Mouse (Mus musculus) neural tube, embryonic 15.5 days (tissue): Measurements from ENCODE around the gene Rassf2. TPM values are rescaled to one million over a fixed set of nuclear protein-coding genes. Genes with fewer than 3 reads are reported as not detected.

ENCODE experiments used
- ATAC-seq: fragments of 200-750 bp; cut with Nextera tagmentation; 2 replicates; pipeline ENCODE4 v1.8.0; 2017; ENCODE audit warnings: mild to moderate bottlenecking, moderate TSS enrichment, moderate library complexity; ENCODE audit not compliant: low FRiP score
- H3K27ac ChIP-seq: fragments of 300-500 bp; sonication (generic); replicated peaks from 2 replicates; pipeline ENCODE4 v1.5.1; 2015; ENCODE audit warnings: mild to moderate bottlenecking, inconsistent platforms
- H3K27me3 ChIP-seq: fragments of 300-500 bp; sonication (generic); replicated peaks from 2 replicates; pipeline ENCODE4 v1.6.1; 2015; ENCODE audit warnings: inconsistent platforms
- H3K36me3 ChIP-seq: fragments of 300-500 bp; sonication (generic); 2 replicates; pipeline ENCODE4 v1.6.1; 2015; ENCODE audit warnings: inconsistent platforms
- H3K4me1 ChIP-seq: fragments of 300-500 bp; sonication (generic); 2 replicates; pipeline ENCODE4 v1.6.1; 2015; ENCODE audit warnings: inconsistent platforms
- H3K4me2 ChIP-seq: fragments of 300-500 bp; sonication (generic); 2 replicates; pipeline ENCODE4 v1.6.1; 2015; ENCODE audit warnings: inconsistent platforms, mild to moderate bottlenecking, moderate library complexity
- H3K4me3 ChIP-seq: fragments of 300-500 bp; sonication (generic); replicated peaks from 2 replicates; pipeline ENCODE4 v1.5.1; 2015; ENCODE audit warnings: mild to moderate bottlenecking, inconsistent platforms
- H3K9ac ChIP-seq: fragments of 300-500 bp; sonication (generic); replicated peaks from 2 replicates; pipeline ENCODE4 v1.6.1; 2015; ENCODE audit warnings: mild to moderate bottlenecking, inconsistent platforms
- H3K9me3 ChIP-seq: fragments of 300-500 bp; sonication (generic); replicated peaks from 2 replicates; pipeline ENCODE4 v1.6.1; 2016; ENCODE audit warnings: inconsistent platforms
- WGBS: fragments of 180-500 bp; shearing (Covaris S2); methylation state at CpG from one replicate; pipeline ENCODE4 v1.1.7; 2015; ENCODE audit warnings: mixed read lengths; 5-methylcytosine and 5-hydroxymethylcytosine counted together
- polyA plus RNA-seq: library from polyadenylated mRNA; unstranded; fragments of >200 nt; fragmentation: Nextera tagmentation; extraction: Ambion mirVana; gene quantifications from 2 replicates; pipeline ENCODE4 v1.2.1, GENCODE M21; 2015

The Rassf2 gene
- polyA plus RNA-seq, 1 experiment from 2014 or later = 22.5 TPM

GRCm38 (mm10) chr2:132049921-132050320 is 19.9 kb upstream of the Rassf2 start:
- Histone ChIP-seq H3K4me1 (no peaks in the 10 kb centered on the region), H3K27ac (no peak overlapping the region), H3K4me3 (no peak overlapping the region), H3K27me3 (no peaks in the 10 kb centered on the region), H3K9ac (no peak overlapping the region), H3K36me3 (peaks cover 13% of the 10 kb centered on the region), H3K4me2 (no peak overlapping the region), H3K9me3 (no peaks in the 10 kb centered on the region)
- 60% methylated on average over 3 of the region's 3 CpGs for WGBS
- ATAC-seq = no peak

- Histone ChIP-seq H3K9me3 (no peaks in the 10 kb centered on the region), H3K27me3 (no peaks in the 10 kb centered on the region), H3K27ac (no peak overlapping the region), H3K9ac (no peak overlapping the region), H3K4me3 (no peak overlapping the region), H3K4me2 (no peak overlapping the region), H3K36me3 (peaks cover 8% of the 10 kb centered on the region; the same call in 1 of the 2 replicates), H3K4me1 (no peaks in the 10 kb centered on the region)
- 85% methylated on average over 3 of the region's 3 CpGs for WGBS
- ATAC-seq = no peak
Measured at GRCm38 (mm10) chr2:132049491-132049890, 19.4 kb upstream of the Rassf2 start.

- Histone ChIP-seq H3K4me1 (peaks cover 4% of the 10 kb centered on the region; the same call in 1 of the 2 replicates), H3K4me2 (no peak overlapping the region), H3K27me3 (no peaks in the 10 kb centered on the region), H3K9ac (no peak overlapping the region), H3K36me3 (0 out of 2 replicates have a peak, but pooled peaks cover 5% of the 10 kb centered on the region), H3K9me3 (no peaks in the 10 kb centered on the region), H3K4me3 (no peak overlapping the region), H3K27ac (no peak overlapping the region)
- ATAC-seq = no peak
- WGBS = 88% methylated on average over 11 of the region's 11 CpGs
Measured at GRCm38 (mm10) chr2:132048143-132048772, 18.2 kb upstream of the Rassf2 start.

- Histone ChIP-seq H3K27ac (no peak overlapping the region), H3K9me3 (no peaks in the 10 kb centered on the region), H3K36me3 (no peaks in the 10 kb centered on the region), H3K4me1 (peaks cover 7% of the 10 kb centered on the region; the same call in 1 of the 2 replicates), H3K4me3 (no peak overlapping the region), H3K4me2 (no peak overlapping the region), H3K9ac (no peak overlapping the region), H3K27me3 (no peaks in the 10 kb centered on the region)
- 81% methylated on average over 4 of the region's 4 CpGs for WGBS
- ATAC-seq = no peak
Measured at GRCm38 (mm10) chr2:132047364-132047763, 17.3 kb upstream of the Rassf2 start.

GRCm38 (mm10) chr2:132046659-132047058 is 16.6 kb upstream of the Rassf2 start:
- Histone ChIP-seq H3K4me3 (no peak overlapping the region), H3K9ac (no peak overlapping the region), H3K4me2 (no peak overlapping the region), H3K9me3 (no peaks in the 10 kb centered on the region), H3K36me3 (no peaks in the 10 kb centered on the region), H3K27ac (no peak overlapping the region), H3K27me3 (no peaks in the 10 kb centered on the region), H3K4me1 (peaks cover 7% of the 10 kb centered on the region; the same call in 1 of the 2 replicates)
- no peak for ATAC-seq
- WGBS = 95% methylated on average over 4 of the region's 4 CpGs

- Histone ChIP-seq H3K27ac (no peak overlapping the region), H3K9ac (no peak overlapping the region), H3K27me3 (no peaks in the 10 kb centered on the region), H3K9me3 (no peaks in the 10 kb centered on the region), H3K4me2 (no peak overlapping the region), H3K36me3 (no peaks in the 10 kb centered on the region), H3K4me3 (no peak overlapping the region), H3K4me1 (peaks cover 7% of the 10 kb centered on the region; the same call in 1 of the 2 replicates)
- no peak for ATAC-seq
- WGBS = 63% methylated on average over 15 of the region's 15 CpGs
Measured at GRCm38 (mm10) chr2:132044320-132045274, 14.5 kb upstream of the Rassf2 start.

GRCm38 (mm10) chr2:132043101-132043621 is 13.1 kb upstream of the Rassf2 start:
- Histone ChIP-seq H3K27ac (peak overlapping the region; percentile 56), H3K4me2 (no peak overlapping the region)

GRCm38 (mm10) chr2:132039894-132040293 is 9.8 kb upstream of the Rassf2 start:
- Histone ChIP-seq H3K9me3 (no peaks in the 10 kb centered on the region), H3K4me3 (no peak overlapping the region), H3K36me3 (no peaks in the 10 kb centered on the region), H3K9ac (no peak overlapping the region), H3K27ac (no peak overlapping the region), H3K4me1 (peaks cover 9% of the 10 kb centered on the region; the same call in 1 of the 2 replicates), H3K4me2 (no peak overlapping the region), H3K27me3 (no peaks in the 10 kb centered on the region)
- ATAC-seq = no peak
- 72% methylated on average over 7 of the region's 7 CpGs for WGBS

More at GRCm38 (mm10) chr2:132043101-132043621, 13.1 kb upstream of the Rassf2 start:
- no peaks in the 10 kb centered on the region for H3K9me3 ChIP-seq
- WGBS = 56% methylated on average over 13 of the region's 13 CpGs
- no peaks in the 10 kb centered on the region for H3K36me3 ChIP-seq
- H3K9ac ChIP-seq = no peak overlapping the region
- no peak overlapping the region for H3K4me3 ChIP-seq
- H3K4me1 ChIP-seq = peaks cover 7% of the 10 kb centered on the region; the same call in 1 of the 2 replicates
- no peaks in the 10 kb centered on the region for H3K27me3 ChIP-seq
- peak; percentile 82 for ATAC-seq

GRCm38 (mm10) chr2:132036326-132036725 is 6.3 kb upstream of the Rassf2 start:
- Histone ChIP-seq H3K9ac (no peak overlapping the region), H3K27ac (no peak overlapping the region), H3K36me3 (no peaks in the 10 kb centered on the region), H3K4me2 (no peak overlapping the region), H3K4me3 (no peak overlapping the region), H3K4me1 (peaks cover 8% of the 10 kb centered on the region), H3K27me3 (no peaks in the 10 kb centered on the region), H3K9me3 (no peaks in the 10 kb centered on the region)
- no peak for ATAC-seq
- WGBS = 83% methylated on average over 5 of the region's 5 CpGs

GRCm38 (mm10) chr2:132035470-132035835 is 5.4 kb upstream of the Rassf2 start:
- H3K9me3 ChIP-seq = no peaks in the 10 kb centered on the region
- peaks cover 17% of the 10 kb centered on the region for H3K4me1 ChIP-seq
- no peak for ATAC-seq
- H3K27ac ChIP-seq = no peak overlapping the region
- H3K36me3 ChIP-seq = no peaks in the 10 kb centered on the region
- no peaks in the 10 kb centered on the region for H3K27me3 ChIP-seq
- H3K4me2 ChIP-seq = no peak overlapping the region
- H3K9ac ChIP-seq = no peak overlapping the region
- 73% methylated on average over 11 of the region's 11 CpGs for WGBS
- H3K4me3 ChIP-seq = no peak overlapping the region

GRCm38 (mm10) chr2:132034590-132035469 is 4.8 kb upstream of the Rassf2 start:
- H3K4me2 ChIP-seq = no peak overlapping the region
- no peak overlapping the region for H3K4me3 ChIP-seq
- no peaks in the 10 kb centered on the region for H3K36me3 ChIP-seq
- ATAC-seq = no peak
- no peak overlapping the region for H3K9ac ChIP-seq
- H3K27ac ChIP-seq = no peak overlapping the region
- peaks cover 21% of the 10 kb centered on the region for H3K4me1 ChIP-seq
- no peaks in the 10 kb centered on the region for H3K27me3 ChIP-seq
- H3K9me3 ChIP-seq = no peaks in the 10 kb centered on the region
- 68% methylated on average over 4 of the region's 4 CpGs for WGBS
